Mouse (Mus musculus) kidney, adult 9 months (tissue): ENCODE measurements around the gene Ccni.

Source experiments
- DNase-seq: peaks from one replicate; pipeline ENCODE4 v3.0.0; 2022

Ccni gene

DNA sequence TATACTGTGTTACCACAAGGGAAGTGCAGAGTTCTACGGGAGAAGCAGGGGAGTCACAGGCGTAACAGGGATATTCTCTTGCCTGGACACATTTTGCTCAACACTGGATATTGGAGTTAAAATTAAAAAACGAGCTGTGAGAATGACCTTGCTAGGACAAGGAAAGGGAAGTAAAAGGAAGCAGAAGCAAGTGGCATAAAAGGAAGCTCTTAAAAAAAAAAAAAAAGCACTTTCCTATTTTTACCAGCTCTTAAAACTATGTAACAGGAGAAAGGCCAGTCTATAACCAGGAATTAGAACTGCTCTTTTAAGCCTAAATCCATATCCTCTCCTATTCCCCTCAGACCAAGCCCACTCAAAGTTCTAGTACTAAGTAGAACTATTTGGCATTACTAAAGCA, 8.1 kb downstream of the Ccni start:
- DNase-seq, result no peak

DNA sequence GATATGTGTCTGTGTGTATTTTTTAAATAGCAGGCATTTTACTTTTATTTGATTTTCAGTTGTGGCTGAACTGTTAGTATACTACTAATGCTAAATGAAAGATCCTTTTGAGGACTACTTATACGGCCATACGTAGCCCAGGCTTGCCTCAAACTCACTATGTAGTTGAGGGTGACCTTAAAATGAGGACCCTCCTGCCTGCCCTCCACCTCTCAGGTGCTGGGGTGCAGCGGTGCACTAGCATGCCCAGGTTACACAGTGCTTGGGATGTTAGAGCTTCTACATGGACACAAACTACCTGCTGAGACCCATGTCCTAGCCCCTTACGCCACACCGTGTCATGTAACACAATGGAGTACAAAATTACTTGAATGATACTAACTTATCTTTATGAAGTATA, 15.9 kb downstream of the Ccni start:
- no peak for DNase-seq

DNA sequence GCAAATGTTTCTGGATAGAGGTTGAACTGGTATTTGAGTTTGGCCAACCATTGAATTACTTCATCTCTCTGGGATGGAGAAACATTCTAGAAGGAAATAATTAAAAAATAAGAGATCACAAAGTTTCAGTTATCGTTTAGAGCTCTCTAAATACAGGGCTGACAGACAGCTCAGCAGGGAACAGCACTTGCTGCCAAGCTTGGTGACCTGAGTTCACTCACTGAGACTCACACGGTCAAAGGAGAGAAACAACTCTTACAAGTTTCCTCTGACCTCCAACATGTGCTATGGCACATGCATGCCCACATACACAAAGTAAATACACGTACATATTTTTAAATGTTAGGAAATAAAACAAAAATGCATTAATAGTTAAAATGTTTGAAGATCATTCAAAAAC, 16.7 kb downstream of the Ccni start:
- no peak for DNase-seq

DNA sequence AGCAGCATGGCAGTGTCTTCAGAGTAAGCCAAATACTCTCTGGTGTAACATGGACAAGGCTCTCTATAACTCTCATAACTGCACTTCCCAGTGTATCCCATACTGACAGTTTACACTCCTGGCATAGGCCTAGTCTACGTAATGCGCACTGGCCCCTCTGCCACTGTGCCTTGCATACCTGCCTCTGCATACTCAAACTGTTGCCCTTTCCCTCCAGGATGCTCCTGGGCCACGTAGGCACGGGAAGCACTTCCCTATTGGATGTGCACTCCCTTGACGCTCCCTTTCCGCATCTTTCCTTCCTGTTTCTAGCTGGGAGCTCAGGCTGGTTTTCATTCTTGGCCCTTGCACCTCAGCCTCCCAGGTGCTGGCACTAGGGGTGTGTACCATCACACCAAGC, 21.7 kb downstream of the Ccni start:
- DNase-seq, result no peak

DNA sequence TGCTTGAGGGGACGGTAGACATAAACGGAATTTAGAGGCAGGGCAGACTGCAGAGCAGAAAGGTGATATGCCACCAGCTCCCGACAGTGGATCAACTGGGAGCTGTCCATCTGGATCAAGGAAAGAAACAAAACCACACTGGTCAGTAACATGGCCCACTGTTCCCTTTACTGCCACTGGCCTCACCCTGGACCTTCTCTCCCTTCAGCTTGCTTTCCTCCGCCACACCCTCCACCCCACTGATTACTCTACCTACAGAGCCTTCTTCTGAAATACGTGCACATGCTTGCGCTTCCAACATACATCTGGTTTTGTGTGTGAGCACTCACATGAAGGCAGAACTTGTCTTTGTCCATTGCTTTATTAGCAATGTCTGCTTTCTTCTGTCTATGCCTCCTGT, 23.0 kb downstream of the Ccni start:
- no peak for DNase-seq

DNA sequence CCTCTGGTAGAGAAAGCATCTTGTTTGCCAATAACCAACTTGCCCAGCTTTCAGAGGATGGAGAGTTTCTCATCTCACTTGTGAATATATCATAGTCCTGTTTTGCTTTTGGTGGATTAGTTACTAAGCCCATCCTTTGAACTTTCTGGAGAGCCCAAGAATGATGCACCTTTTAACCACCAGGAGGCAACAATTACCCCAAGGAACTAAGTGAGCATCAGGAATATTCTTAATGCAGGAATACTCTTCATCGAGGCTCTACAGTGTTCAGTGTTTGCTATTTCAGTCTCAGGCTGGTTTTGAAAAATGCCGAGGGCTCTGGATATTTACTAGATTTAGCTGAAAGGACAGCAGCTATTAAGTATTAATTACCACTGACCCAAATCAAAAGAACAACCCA, 26.0 kb downstream of the Ccni start:
- DNase-seq, result peak; percentile 55

DNA sequence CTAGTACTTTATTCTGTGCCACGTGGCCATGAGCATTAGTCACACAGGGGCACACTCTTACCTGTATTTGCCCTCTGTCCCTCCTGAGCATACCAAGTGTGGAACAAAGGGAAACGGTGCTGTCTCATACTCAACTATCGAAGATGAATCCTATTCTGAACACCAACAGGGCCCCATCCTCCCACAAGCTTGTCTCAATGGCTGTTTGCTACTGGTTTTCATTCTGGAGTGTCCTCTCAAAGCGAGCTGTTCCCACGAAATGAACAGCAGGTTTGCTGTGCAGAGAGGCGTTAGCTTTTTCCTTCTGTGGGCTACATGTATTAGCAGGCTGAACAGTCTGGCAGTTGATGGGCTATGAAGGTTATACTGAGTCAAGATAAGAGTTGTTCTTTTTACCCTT, 27.7 kb downstream of the Ccni start:
- no peak for DNase-seq

DNA sequence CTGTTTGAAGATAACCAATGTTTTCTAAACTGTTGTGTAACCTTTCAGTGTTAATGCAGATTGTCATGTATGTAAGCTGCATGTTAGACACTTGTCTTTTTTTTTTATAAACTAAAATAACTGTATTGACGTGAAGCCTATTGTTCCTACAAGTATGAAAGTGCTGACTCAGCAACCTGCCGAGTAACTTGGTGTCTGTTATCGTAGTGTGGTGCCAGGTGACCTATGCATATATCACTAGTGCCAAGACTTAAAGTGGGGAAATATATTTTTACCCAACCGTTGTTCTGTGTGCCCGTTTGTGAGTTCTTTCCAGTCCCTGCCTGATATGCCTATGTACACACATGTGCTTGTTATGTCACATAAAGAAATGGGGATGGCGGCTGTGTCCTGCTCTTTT, 31.6 kb downstream of the Ccni start:
- DNase-seq, result no peak

DNA sequence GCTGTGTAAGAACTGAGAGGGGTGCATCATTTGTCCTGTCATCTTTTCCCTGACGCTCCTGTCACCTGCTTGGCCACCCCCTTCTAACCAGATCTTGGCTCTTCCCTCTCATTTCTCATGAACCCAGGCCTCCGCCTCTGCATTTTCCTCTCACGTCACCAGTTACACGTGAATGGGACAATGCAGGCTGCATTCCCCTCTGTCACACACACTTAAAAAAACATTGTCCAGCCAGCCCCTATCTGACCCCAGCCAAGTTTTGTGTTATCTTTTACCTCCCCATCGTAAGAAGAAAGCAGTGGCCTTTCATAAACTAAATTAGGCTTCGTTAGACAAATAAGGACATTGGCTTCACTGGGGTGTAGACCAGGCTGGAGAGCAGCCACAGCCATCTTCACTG, 33.8 kb downstream of the Ccni start:
- no peak for DNase-seq

DNA sequence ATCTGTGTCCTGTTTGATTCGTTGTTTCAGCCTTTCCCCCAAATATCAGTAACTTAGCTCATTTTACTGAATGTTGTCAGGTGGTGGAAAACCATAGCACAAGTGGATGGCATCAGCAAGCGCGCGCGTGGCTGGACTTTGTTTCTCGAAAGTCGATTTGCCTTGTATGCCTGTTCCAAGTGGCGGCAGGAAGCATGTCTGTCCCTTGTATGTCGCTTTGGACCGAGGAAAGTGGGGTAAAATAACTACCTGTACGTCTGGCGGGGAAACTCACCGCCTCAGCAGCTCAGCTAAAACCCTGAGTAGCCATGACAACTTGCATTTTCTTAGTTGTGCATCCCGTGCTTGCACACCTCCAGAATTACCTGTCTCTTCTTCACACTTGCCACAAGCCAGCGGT, 34.9 kb downstream of the Ccni start:
- no peak for DNase-seq

DNA sequence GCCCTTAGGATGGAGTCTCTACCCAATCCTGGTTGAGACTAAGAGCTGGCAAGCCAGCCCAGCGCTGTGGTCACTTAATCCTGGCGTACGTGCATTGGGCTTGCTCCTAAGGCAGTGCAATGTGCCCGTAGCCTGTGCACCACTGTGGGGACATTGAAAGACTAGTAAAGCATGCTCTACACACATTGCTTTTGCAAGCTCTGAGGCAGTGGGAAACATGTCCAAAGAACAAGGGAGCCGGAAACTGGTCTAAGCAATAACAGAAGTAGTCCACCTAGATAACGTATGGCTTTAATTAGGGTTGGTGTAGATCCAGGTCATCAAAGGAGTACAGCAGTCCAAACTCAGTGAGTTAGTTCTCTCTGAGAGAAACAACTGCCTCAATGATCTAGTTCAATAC, 37.6 kb downstream of the Ccni start:
- no peak for DNase-seq

DNA sequence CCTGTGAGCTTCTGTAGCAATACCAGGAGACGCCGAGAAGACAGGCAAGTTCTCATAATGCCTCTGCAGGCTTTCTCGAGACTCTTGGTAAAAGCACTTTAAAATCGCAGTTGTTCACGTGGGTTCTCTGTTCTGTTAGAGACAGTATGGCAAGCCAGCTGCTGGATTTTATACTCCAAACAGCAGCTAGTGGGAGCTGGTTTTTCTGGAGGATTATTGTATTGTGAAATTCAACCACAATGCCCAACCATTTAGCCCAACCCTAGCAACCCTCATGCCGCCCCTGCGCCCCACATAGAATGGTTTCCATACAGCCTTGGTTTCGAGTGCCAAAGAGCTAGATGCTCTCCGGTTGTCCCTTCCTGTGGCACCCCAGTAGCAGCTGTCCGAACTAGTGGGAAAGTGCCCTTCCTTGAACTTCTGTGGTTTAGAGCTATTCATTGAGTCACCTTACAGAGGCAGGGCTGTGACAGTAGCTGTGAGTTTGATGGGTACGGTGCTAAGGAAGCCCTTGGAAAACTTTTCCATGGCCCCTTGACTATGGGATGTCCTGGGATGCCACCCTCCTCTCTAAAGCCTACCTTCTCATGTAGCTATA, 38.3 kb downstream of the Ccni start:
- DNase-seq, result no peak

DNA sequence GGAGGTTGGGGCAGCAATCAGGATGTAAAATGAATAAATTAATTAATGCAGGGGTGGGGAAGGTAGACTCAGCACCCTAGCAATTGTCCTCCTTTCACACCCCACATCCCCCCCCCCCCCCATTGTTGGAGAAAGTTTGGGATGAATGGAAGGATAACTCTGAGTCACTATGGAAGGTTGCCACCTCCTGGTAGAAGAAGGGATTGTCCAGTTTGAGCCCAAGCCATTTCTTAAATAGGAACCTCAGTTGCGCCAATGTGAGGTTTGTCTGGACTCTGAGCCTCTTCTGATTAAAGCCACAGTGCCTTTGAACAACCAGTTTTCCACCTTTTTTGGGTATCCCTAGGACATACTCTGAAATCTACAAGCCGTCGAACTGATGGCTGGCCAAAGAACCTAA, 42.8 kb downstream of the Ccni start:
- DNase-seq, result peak; percentile 72

DNA sequence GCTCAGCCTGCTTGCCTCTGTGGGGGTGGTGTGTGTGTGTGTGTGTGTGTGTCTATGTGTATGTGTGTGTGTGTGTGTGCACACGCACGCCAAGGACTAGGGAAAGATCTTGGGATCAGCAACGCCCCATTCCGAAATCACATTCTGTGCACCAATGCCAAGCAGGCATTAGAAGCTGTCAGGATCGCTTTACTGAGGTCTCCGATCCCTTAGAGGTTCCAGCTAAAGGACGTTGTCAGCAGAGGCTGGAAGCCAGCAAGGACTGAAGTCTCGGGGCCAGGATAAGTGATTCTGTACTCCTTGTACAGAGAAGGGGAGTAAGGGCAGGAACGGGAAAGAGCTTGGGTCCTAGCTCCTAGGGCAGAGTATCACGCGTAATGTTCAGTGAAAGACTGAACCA, 51.9 kb downstream of the Ccni start:
- DNase-seq, result no peak

DNA sequence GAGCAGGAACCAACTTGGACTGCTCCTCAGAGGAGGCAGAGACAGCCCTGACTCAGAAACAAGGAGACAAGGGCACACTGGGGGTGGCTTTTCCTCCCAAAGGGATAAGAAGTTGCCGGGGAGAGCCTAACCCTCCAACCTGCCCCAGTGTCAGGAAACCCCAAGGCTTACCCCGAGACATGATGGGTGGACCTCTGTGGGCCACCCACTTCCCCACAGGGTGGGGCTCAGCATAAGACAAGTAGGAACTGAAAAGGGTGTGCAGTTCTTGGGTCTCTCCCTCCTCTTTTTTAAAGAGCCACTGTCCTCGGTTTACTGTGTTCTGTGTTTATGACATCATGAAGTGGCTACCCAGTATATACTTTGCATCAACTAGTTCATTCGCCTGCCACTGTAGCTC, 53.8 kb downstream of the Ccni start:
- DNase-seq, result no peak

DNA sequence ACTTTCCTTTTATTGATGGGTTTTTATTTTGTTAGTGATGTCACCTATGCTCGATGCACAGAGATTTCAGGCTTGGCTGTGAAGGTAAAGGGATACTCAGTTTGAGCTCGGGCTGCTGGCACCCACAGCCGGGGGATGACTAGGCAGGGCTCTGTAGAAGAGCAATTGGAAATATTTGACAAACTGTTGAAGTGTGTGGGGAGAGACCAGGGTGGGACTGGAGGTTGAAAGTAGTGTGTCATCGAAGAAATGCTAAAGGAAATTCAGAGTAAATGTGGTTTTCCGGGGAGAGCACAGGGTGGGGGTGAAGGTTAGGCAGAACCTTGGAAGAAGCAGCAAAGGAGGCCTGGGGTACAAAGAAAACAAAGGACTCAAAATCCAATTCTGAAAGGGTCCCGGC, 54.3 kb downstream of the Ccni start:
- no peak for DNase-seq

DNA sequence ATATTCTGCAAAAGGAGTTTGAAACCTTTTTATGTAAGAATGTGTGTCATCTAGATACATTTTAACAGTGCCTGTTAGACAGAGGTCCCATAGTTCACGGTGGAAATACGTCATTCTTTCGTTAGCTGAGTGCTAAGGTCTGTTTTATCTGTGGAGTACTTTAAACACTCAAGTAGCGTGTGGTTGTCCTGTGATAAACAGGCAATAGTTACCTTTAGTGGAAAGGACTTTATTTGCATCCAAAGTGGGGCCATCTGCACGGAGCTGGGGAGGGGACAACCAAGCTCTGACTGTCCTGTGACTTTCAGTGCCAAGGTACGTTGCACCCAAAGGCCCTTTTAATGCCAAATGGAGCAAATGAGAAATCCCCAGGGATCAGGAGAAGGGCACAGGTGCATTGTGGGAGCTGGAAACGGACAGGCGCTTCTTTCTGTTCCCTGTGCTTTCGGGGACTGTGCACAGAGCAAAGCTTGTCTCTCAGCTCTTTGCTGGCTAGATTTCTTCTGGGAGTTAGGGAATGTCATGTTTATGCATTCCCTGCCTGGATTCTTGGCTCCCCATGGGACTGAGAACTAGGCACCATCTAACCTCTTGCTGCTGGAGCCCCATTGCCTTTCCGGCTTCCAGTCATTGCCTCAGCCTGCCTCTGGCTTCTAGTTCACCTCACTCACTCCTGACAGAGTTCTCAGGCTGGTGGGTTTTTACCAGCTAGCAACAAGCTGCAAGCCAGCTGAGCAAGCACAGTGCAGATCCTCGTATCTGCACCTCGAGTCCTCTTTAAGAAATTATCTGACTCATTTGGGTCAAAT, 56.1 kb downstream of the Ccni start:
- DNase-seq, result peak; percentile 56

DNA sequence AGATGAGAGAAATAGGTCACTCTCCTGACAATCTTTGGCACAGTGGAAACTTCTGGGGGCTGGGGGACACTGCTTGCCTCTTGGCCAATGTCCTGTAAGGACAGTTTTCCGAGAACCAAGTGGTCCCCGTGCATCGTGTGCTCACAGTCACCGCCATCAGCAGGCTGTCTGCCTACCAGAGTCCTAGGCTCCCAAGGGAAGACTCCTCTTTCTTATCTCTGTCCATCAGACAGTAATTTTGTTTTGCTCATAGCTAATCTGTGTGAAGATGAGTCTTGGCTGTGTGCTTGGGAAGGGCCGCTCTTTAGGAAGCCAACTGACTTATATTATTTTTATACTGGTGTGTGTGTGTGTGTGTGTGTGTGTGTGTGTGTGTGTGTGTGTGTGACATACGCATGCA, 60.8 kb downstream of the Ccni start:
- no peak for DNase-seq

DNA sequence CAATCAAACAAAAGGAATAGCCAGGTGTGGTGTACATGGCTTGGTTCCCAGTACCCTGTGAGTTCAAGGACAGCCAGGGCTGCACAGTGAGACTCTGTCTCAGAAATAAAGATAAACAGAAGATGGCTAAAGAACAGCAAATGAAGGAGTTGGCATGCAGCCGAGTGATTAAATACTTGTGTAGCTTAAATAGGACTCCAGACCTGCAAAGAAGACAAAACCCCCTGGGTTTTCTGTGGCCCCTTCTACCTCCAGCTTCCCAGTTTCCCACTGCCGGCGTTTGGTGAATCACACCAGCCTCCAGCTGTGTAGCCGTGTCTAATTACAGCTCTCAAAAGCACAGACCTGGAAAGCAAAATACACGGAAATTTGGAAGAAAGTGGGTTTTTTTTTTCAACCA, 61.4 kb downstream of the Ccni start:
- no peak for DNase-seq

DNA sequence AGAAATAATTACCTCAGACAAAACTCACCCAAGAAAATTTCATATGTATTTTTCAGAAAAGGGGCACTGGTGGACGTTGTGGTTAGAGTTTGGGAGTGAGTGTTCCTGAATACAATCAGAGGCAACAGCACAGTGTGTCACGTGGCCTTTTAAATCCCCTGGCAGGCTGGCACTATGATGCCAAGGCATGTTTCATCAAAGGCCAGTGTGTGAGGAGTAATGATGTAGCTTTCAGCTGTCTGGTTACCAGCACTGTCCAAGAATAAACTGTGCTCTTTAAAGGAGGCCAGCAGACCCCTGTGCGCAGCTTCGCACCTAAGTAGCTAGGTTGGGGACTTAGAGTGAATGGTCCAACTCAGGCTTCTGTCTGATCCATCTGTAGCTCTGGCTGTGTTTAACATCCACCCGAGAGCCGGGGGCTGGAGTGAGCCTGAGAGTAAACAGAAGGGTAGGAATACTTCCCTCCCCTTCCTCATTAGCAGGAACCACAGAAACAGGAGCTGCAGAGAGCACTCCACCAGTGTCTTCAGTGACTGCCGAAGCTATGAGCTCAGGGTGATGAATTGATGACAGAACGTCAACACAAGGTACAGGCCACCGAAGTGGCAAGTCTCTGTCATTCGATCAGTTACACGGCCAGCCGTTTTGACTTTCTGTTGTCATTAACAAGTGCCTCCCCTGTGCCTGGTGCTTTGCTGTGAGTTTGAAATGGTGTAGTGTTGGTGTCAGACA, 62.8 kb downstream of the Ccni start:
- no peak for DNase-seq

DNA sequence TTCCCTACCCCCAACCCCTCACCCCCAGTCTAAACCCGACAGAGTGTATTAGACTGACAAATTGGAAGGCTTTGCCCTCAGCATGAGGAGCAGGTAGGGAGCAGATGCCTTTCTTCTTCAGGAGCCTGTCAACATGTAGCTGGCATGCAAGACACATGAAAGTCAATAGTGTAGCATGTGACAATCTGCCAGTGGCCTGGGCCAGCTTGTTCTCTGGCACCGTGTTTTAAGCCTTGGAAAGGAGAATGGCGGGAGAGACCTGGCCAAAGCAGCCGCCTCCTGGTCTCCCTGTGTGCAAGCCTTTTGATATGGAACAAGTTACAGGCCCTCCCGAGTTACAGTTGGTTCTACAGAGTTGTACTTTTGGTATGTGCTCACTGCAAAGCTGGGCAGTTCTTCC, 65.5 kb downstream of the Ccni start:
- no peak for DNase-seq

DNA sequence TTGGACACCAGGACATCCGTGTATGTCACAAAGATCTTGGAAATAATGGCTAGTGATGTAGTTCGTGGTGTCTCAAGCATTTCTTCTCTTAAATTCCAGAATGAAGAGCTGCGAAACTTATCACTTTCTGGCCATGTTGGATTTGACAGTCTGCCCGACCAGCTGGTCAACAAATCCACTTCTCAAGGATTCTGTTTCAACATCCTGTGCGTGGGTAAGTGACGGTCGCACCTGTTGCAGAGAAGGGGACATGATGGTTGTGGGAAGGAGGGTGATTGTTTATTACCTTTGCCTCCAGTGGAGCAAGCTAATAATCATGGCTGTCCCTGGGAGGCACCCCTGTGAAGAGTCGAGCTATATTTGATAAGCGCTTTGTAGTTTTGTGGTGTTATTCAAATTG, 66.9 kb downstream of the Ccni start:
- no peak for DNase-seq

DNA sequence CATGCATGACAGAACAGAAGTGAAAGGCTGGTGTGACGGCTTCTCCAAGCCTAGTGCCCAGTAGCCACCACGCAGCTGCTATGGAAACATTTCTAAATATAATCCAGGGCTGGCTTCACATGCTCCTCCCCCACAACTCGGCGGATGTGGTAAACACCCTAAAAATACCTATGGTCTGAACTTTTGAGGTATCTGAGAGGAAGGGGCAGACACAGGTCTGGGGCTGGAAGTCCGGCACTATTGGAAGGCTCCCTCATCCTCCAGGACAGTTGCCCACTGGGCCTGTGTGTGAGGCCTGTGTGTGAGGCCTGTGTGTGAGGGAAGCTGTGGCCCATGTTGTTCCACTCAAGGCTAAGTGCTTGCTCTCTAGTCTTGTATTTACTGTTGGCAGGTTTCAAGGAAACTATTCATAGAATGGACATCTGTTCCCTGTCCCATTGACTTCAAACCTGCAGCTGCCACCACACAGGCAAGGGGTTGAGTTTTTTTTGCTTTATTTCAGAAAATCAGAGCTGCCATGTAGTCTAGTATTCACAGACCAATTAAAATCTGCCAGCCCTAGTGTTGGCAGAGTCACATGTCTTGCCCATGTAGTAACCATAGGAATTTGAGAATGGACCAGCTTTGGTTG, 69.2 kb downstream of the Ccni start:
- DNase-seq, result no peak
